Mouse (Mus musculus) 3T3-L1 (cell line): ENCODE results near the gene Slc22a18.

Experiments
- DNase-seq: peaks from one replicate; pipeline ENCODE4 v3.0.0-alpha.2; 2015; ENCODE audit warnings: low read depth, low spot score

The Slc22a18 gene

GRCm38 (mm10) chr7:143473347-143474101, at the start of gene Slc22a18:
Gene Slc22a18 (plus strand): TSS chr7:143473736.
- no peak for DNase-seq

- DNase-seq = no peak
Measured at GRCm38 (mm10) chr7:143428142-143428813, 45.3 kb upstream of the Slc22a18 start.

- DNase-seq = no peak
Measured at GRCm38 (mm10) chr7:143428814-143429499, 44.6 kb upstream of the Slc22a18 start.

DNA sequence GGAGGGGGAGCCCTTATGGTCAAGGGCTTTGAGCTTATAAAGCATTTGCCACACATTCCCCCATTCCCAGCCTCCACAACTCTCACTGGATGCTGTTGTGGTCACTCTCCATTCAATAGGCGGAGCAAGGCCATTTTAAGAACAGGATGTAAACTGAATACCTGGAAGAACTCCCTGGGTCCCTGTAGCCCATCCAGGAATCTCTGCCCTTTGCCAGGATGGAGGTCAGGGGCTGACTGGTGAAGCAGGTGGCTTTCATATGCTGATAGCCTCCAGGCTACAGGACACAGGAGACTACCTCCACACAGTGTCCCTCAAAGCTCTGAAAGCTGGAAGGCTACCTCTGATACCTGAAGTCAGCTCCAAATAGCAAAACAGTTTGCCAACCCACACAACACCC, 40.9 kb upstream of the Slc22a18 start:
- DNase-seq = no peak

DNA sequence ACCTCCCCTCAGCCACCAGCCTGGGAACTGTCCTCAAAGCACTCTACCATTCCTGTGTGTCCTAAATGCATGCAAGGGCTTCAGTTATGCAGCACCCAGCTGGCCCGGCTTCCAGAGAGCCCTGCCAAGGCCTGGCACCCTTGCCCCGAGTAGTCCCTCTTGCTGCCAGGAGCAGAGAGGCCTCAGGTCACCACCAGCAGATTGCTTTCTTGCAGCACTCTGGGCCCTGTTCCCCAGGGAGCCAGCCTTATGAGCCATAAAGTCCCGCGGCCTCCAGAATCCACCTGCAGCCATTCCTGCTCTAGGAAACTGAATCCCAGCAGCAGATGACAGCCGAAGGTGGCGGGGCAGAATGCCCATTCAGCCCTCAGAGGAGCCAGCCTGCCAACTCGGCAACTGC, 40.2 kb upstream of the Slc22a18 start:
- DNase-seq = no peak

- DNase-seq = no peak
Measured at GRCm38 (mm10) chr7:143437231-143437893, 36.2 kb upstream of the Slc22a18 start.

DNA sequence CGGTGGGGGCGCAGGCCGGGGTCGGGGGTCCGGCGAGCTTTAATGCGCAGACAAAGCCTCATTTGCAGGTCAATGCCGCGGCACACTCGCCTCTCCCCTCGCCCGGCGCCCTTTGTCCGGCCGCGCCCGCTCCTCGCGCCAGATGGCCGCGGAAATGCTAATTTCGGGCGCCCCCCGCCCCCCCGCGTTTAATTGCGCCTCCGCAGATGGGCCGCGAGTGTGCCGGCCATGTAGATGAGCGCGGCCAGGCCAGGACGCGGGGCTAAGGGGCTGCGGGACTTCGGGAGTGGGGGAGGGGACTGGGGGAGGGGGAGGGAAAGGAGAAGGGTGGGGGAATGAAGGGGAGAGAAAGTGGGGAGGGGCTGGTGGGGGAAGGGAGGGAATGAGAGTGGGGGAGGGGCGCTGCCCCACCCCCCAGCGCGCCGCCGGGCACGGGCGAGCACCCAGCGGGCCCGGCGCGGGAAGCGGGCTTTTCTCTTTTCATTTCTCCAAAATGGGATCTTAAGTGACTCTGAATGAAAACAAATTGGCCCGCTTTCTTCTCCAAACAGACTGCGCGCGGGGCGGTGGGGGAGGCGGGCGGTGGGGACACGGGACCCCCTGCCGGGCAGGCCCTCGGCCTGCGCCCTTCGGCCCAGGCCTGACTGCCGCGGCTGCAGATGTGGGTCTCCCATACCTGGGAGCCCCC, 35.5 kb upstream of the Slc22a18 start:
- no peak for DNase-seq

GRCm38 (mm10) chr7:143438965-143439364, 34.6 kb upstream of the Slc22a18 start:
- no peak for DNase-seq

DNA sequence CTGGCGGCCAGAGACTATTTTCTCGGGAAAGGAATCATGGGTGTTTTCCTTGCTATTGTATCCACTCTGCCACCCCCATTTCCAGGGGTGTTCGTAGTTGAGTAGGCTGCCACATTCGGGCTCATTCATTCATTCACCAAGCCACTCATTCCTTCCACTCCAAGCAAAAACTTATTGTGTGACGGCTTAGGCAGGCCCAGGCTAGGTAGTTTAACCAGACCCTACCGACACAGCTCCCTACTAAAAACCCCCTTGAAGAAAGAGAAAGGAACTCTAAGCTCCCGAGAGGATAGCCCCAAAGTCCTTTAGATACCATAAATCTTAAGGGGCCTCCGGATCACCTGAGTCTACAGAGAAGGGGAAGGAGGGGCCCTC, 29.0 kb upstream of the Slc22a18 start:
- no peak for DNase-seq

- no peak for DNase-seq
Measured at GRCm38 (mm10) chr7:143444955-143445648, 28.4 kb upstream of the Slc22a18 start.

GRCm38 (mm10) chr7:143445651-143446460, 27.7 kb upstream of the Slc22a18 start:
- DNase-seq = no peak

- DNase-seq = no peak
Measured at GRCm38 (mm10) chr7:143447130-143447529, 26.4 kb upstream of the Slc22a18 start.

- no peak for DNase-seq
Measured at GRCm38 (mm10) chr7:143458963-143459331, 14.6 kb upstream of the Slc22a18 start.

DNA sequence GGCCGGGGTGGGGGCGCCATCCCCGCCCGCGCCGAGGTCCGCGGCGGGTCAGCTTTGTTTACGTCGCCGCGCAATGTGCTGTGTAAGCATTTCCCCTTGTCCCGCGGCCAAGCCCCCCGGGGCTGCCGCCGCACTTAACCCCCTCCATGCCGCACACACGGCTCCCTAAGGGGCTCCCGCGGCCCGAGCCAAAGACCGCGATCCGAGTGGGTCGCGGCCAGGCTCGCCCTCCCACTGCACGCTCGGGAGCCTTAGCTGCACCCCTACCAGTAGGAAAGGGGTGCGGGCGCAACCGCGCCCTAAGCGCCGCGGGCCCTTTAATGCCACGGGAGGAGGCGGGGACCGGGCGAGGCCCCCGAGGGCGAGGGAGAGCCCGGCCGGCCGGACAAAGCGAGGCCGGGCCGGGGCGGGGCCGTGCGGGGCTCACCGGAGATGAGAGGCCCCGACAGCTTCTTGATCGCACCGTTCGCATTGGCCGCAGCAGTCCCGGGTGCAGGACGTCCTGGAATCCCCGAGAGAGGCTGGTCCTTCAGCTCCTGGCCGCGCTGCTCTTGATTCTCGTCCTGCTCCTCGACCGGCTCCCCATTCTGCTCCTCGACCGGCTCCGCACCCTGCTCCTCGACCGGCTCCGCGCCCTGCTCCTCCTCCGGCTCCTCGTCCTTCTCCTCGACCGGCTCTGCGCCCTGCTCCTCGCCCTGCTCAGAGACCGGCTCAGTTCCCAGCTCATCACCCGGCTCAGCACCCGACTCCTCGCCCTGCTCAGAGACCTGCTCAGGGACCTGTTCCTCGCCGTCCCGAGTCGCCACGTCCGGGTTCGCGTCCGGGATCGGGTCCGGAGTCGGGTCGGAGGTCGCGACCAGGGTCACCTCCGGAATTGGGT, 14.0 kb upstream of the Slc22a18 start:
- DNase-seq = no peak

- DNase-seq = no peak
Measured at GRCm38 (mm10) chr7:143460217-143460834, 13.2 kb upstream of the Slc22a18 start.

GRCm38 (mm10) chr7:143460874-143461273, 12.7 kb upstream of the Slc22a18 start, which contains the start of gene Cdkn1c:
Gene Cdkn1c (minus strand): TSS chr7:143461050.
- no peak for DNase-seq

DNA sequence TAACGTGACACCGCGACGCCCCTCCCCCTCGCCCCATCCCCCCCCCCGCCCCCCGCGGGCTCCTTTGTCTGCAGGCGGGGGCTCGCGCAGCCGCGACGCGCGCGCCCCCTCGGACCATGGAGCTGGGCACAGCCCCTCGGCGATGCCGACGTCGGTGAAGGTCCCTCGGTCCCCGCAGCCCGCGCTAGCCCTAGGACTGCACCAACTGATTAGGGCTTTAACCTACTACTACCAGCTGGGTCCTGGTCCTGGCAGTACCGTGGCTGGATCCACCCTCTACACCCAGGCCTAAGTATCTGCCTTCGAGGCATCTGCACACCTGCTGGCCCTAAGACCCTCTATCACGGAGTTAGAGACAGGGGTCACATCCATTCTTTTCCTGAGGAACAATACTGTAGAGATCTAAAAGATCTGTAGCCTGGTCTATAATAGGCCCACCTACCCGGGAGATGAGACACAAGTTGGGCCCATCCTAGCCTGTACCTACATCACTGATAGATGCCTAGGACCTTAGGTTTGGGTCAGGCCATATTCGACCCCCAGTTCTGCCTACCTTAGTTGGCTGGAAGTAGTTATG, 12.2 kb upstream of the Slc22a18 start:
- DNase-seq = no peak

- no peak for DNase-seq
Measured at GRCm38 (mm10) chr7:143461920-143462319, 11.6 kb upstream of the Slc22a18 start.
